Mouse (Mus musculus) midbrain, embryonic 12.5 days (tissue): Measurements from ENCODE around the gene Ccdc57. TPM values are rescaled to one million over a fixed set of nuclear protein-coding genes. Genes with fewer than 3 reads are reported as not detected.

Experiments used
- ATAC-seq: fragments of 200-750 bp; cut with Nextera tagmentation; 2 replicates; pipeline ENCODE4 v1.8.0; 2017; ENCODE audit warnings: low read depth, moderate TSS enrichment, moderate library complexity; ENCODE audit not compliant: low FRiP score
- H3K27ac ChIP-seq: fragments of 300-500 bp; sonication (generic); replicated peaks from 2 replicates; pipeline ENCODE4 v1.5.1; 2016; ENCODE audit warnings: mild to moderate bottlenecking
- H3K27me3 ChIP-seq: fragments of 300-500 bp; sonication (generic); 2 replicates; pipeline ENCODE4 v1.6.1; 2016; ENCODE audit warnings: mild to moderate bottlenecking
- H3K36me3 ChIP-seq: fragments of 300-500 bp; sonication (generic); 2 replicates; pipeline ENCODE4 v1.6.1; 2016
- H3K4me1 ChIP-seq: fragments of 300-500 bp; sonication (generic); 2 replicates; pipeline ENCODE4 v1.6.1; 2016
- H3K4me2 ChIP-seq: fragments of 300-500 bp; sonication (generic); replicated peaks from 2 replicates; pipeline ENCODE4 v1.6.1; 2016; ENCODE audit warnings: mild to moderate bottlenecking, moderate library complexity
- H3K4me3 ChIP-seq: fragments of 300-500 bp; sonication (generic); 2 replicates; pipeline ENCODE4 v1.5.1; 2016; ENCODE audit warnings: mild to moderate bottlenecking
- H3K9ac ChIP-seq: fragments of 300-500 bp; sonication (generic); replicated peaks from 2 replicates; pipeline ENCODE4 v1.6.1; 2016; ENCODE audit warnings: mild to moderate bottlenecking, moderate library complexity
- H3K9me3 ChIP-seq: fragments of 300-500 bp; sonication (generic); 2 replicates; pipeline ENCODE4 v1.6.1; 2016; ENCODE audit warnings: mild to moderate bottlenecking
- WGBS: fragments of 180-500 bp; shearing (Covaris S2); methylation state at CpG from one replicate; pipeline ENCODE4 v1.1.7; 2016; 5-methylcytosine and 5-hydroxymethylcytosine counted together
- polyA plus RNA-seq: library from polyadenylated mRNA; unstranded; fragments of >200 nt; fragmentation: Nextera tagmentation; extraction: Ambion mirVana; gene quantifications from 2 replicates; pipeline ENCODE4 v1.2.1, GENCODE M21; 2016

The Ccdc57 gene
- polyA plus RNA-seq, 1 experiment from 2014 or later, result 6.3 TPM

DNA sequence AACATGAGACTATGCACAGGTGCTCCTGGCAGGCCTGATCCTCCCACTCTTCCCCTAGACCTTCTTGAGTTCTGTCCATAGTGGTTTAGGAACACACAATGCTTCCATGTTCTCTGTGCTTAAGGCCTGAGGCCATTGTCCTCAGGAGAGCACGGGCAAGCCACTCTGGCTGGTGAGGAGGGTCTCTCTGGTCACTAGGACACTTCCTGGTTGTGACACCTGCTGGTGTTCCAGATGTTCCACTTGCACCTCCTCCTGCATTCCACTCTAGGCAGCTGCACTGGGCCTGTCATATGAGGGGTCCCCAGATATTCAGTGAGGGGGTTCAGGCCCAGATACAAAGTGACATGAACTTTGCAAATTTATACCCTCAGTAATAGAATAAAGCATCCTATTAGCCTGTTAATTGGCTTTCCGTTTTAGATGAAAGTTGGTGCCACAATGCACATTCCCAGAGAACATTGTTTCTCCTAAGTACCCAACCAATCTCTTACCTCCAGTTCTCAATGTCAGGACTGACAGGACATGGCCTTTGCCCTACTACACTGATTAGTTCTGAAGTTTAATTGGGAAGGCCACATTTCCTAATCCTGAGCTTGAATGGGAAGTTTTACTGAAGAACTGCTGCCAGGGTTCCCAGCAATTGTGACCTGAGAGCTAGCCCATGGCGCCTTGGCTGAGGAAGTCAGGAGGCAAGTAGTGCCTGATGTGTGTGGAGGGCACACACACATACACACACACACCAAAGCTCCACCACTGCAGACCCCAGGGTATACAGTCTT, 100.8 kb downstream of the Ccdc57 start:
- Histone ChIP-seq H3K27me3 (peaks cover 13% of the 10 kb centered on the region), H3K9ac (no peak overlapping the region), H3K9me3 (no peaks in the 10 kb centered on the region), H3K4me2 (no peak overlapping the region), H3K4me3 (no peak overlapping the region), H3K4me1 (peaks cover 19% of the 10 kb centered on the region), H3K36me3 (no peaks in the 10 kb centered on the region), H3K27ac (no peak overlapping the region)
- no peak for ATAC-seq
- WGBS, result 79% methylated on average over 3 of the region's 3 CpGs

DNA sequence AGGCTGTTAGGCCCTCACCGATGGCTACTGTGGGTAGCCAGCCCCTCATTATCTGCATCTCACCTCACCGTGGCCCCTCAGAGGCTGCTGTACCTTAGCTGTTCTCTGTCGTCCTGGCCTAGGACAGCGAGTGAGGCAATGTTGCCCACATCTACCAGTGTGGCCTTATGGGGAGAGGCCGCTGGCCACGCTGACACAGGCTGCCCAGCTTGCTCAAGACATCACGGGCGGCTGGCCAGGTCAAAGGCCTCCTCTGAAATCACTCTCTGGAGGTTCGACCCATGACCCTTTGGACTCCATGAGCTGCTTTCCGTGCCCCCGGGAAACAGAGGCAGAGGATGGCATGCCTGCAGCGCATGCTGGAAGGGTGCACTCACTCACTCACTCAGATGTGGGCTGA, 102.0 kb downstream of the Ccdc57 start:
- 85% methylated on average over 12 of the region's 12 CpGs for WGBS
- Histone ChIP-seq H3K27ac (no peak overlapping the region), H3K36me3 (no peaks in the 10 kb centered on the region), H3K27me3 (peaks cover 13% of the 10 kb centered on the region), H3K4me2 (no peak overlapping the region), H3K4me1 (peaks cover 28% of the 10 kb centered on the region), H3K4me3 (no peak overlapping the region), H3K9me3 (no peaks in the 10 kb centered on the region), H3K9ac (no peak overlapping the region)
- ATAC-seq, result no peak

DNA sequence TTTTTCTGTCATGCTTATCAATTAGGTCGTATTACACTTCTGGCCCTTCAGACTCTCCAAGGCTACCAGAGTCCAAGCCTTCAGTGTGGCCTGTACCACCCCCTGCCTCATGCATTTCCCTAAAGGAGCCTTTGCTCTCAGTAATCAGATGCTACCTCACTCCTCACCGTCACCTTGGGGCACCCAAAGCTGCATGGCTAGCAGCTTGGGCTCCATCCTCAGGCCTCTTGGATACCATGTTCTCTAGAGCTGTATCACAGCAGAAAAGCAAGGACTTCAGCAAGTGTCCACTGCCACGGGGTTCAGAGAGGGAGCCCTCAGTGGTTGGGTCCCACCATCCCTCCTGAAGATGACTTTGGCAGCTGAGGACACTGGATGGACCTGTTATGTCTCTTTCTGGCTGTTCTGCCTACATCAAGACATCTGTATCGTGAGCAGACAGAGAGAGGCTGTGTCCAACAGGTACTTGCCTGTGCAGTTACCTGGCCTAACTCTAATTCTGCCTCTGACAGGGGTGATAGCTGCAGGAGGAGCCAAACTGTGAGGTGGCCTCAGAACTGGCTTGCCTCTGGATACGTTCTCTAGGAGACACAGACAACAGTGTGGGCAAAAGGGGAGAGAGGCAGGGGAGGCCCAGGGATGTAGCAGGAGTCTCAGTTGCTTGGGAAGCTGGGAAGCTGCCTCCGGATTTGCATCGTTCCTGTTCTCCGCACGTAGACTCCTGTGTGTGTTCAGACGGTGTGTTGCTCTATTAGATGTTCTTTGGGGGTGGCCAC, 102.7 kb downstream of the Ccdc57 start:
- H3K36me3 ChIP-seq, result no peaks in the 10 kb centered on the region
- ATAC-seq, result no peak

DNA sequence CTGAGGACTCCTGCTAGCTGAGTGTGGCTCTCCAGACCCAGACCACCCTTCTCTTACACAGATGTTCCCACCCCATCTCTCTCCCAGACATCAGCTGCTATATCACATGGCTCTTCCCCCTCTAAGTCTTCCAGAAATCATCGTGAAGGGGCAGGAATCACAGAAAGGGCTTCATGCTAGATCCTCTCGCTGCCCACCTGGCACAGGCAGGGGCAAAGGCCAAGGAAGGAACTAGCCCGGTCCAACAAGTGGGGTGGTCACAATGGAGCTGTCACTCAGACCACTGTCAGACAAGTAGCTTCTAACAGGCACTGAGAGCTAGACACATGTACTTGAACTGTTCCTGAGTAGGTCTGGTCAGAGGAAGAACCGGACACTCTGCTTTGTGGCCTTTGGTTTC, 104.3 kb downstream of the Ccdc57 start:
- Histone ChIP-seq H3K9ac (peak overlapping the region; percentile 24; the same call in 1 of the 2 replicates), H3K27me3 (peaks cover 13% of the 10 kb centered on the region), H3K27ac (no peak overlapping the region), H3K36me3 (no peaks in the 10 kb centered on the region), H3K4me1 (peaks cover 23% of the 10 kb centered on the region), H3K9me3 (no peaks in the 10 kb centered on the region), H3K4me3 (no peak overlapping the region), H3K4me2 (no peak overlapping the region)
- no peak for ATAC-seq
- WGBS, result 70% methylated on average over 4 of the region's 4 CpGs

More for the DNA sequence above, 102.7 kb downstream of the Ccdc57 start:
- H3K9me3 ChIP-seq, result no peaks in the 10 kb centered on the region
- no peak overlapping the region for H3K27ac ChIP-seq
- WGBS, result 85% methylated on average over 10 of the region's 10 CpGs
- no peak overlapping the region for H3K4me3 ChIP-seq
- H3K4me2 ChIP-seq, result no peak overlapping the region
- peaks cover 13% of the 10 kb centered on the region for H3K27me3 ChIP-seq
- no peak overlapping the region for H3K9ac ChIP-seq
- H3K4me1 ChIP-seq, result peaks cover 36% of the 10 kb centered on the region

DNA sequence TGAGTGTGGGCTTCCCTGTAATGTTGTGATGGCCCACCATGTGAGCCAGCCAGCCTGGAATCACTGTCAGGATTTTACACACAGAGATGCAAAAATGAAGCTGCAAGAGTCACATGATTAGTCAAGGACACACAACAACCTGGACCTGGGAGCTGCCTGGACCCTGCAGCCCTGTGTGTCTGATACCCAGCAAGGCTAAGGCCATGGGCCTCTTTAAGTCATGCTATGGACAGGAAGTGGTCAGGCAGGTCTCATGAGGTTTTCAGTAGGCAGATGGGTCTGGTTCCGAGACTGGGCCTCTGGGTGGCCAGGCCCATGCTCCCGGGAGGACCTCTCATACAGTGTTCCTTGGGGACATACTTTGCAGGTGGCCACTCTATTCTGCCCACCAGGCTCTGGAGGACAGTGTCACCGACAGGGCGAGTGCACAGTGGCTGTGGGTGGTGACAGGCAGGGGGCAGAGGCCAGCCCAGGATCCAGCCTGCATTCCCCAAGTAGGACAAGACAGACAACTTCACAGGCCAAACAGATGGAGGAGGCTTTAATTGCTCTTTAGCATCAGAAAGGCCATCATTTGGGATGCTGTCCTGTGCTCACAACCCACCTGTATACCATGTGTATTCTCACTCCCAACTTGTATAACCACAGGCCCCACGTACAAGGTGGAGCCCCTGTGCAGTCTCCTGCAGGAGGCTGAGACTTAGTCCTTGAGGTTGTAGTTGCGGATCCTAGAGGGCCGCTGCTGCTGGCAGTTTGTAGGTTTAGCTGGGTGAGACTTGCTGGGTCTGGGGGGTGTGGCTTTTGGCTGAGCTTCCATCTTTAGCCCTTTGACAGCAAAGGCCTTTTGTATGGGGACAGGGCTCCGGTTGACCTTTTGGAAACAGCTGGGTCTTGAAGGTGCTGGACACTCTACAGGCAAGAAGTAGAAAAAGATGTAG, 106.4 kb downstream of the Ccdc57 start:
- no peak for ATAC-seq
- peaks cover 36% of the 10 kb centered on the region for H3K4me1 ChIP-seq
- peak overlapping the region; percentile 100 for H3K27ac ChIP-seq
- H3K4me3 ChIP-seq, result no peak overlapping the region
- no peak overlapping the region for H3K4me2 ChIP-seq
- peaks cover 11% of the 10 kb centered on the region for H3K36me3 ChIP-seq
- no peak overlapping the region for H3K9ac ChIP-seq
- WGBS, result 80% methylated on average over 8 of the region's 8 CpGs
- H3K27me3 ChIP-seq, result peaks cover 8% of the 10 kb centered on the region
- no peaks in the 10 kb centered on the region for H3K9me3 ChIP-seq

DNA sequence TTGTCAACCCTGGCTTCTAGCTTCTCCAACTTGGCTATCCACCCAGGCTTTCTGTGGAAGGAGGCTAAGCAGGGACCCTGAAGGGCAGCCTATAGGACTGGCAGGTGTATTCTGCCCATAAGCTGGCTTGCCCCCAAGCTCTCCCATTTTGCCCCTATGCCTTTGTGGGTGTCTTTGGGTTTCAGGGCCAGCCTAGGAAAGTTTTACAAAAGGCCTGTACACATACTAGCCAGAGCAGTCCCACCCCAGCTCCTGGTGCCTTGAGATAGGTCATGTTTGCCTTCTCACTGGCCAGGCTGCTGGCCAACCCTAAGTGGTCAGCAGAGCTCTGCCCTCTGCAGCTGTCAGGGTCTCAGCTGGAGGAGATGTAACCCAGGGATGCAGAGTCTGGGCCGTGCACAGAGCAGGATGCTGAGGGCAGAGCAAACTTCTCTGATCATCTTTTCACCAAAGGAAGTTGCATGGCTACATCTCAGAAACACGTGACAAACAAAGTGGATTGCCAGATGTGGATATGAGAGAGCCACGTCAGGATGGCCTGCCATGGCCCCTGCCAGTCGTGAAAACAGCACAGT, 107.3 kb downstream of the Ccdc57 start:
- H3K27ac ChIP-seq, result peak overlapping the region; percentile 100
- peak overlapping the region; percentile 95 for H3K9ac ChIP-seq
- H3K4me1 ChIP-seq, result peaks cover 44% of the 10 kb centered on the region
- H3K9me3 ChIP-seq, result no peaks in the 10 kb centered on the region
- no peak for ATAC-seq
- H3K36me3 ChIP-seq, result peaks cover 20% of the 10 kb centered on the region
- 44% methylated on average over 4 of the region's 4 CpGs for WGBS
- peak overlapping the region; percentile 90 for H3K4me3 ChIP-seq
- H3K27me3 ChIP-seq, result peaks cover 8% of the 10 kb centered on the region; the same call in 1 of the 2 replicates
- H3K4me2 ChIP-seq, result peak overlapping the region; percentile 86

DNA sequence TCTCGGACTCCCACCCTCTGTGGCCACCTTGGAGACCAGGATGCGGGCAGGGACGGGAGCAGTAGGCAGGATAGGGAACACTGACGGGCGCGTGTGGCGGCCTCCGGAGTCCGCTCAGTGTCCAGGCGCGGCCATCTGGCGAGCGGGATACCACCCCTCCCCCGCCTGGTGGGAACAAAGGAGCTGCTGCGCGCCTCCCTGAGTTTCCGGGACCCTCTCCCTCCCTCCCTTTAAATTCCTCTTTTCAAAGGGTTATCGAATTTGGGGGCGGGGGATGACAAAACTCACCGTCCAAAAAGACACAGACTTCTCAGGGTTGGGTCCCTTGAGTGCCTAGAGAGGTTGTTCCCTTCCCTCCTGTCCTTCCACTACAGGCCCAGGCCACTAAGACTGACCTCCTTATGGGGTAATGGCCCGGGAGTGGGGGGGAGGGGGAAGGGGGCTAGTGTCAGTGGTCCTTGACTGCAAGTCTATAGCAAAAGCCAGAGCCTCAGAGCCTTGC, 107.8 kb downstream of the Ccdc57 start:
- H3K9ac ChIP-seq, result peak overlapping the region; percentile 95
- H3K4me3 ChIP-seq, result peak overlapping the region; percentile 90
- no peaks in the 10 kb centered on the region for H3K9me3 ChIP-seq
- H3K4me2 ChIP-seq, result peak overlapping the region; percentile 86
- peaks cover 8% of the 10 kb centered on the region; the same call in 1 of the 2 replicates for H3K27me3 ChIP-seq
- H3K4me1 ChIP-seq, result peaks cover 44% of the 10 kb centered on the region
- peak overlapping the region; percentile 100 for H3K27ac ChIP-seq
- peaks cover 26% of the 10 kb centered on the region for H3K36me3 ChIP-seq
- WGBS, result 0% methylated on average over 21 of the region's 21 CpGs
- peak; percentile 20; the same call in 1 of the 2 replicates for ATAC-seq

DNA sequence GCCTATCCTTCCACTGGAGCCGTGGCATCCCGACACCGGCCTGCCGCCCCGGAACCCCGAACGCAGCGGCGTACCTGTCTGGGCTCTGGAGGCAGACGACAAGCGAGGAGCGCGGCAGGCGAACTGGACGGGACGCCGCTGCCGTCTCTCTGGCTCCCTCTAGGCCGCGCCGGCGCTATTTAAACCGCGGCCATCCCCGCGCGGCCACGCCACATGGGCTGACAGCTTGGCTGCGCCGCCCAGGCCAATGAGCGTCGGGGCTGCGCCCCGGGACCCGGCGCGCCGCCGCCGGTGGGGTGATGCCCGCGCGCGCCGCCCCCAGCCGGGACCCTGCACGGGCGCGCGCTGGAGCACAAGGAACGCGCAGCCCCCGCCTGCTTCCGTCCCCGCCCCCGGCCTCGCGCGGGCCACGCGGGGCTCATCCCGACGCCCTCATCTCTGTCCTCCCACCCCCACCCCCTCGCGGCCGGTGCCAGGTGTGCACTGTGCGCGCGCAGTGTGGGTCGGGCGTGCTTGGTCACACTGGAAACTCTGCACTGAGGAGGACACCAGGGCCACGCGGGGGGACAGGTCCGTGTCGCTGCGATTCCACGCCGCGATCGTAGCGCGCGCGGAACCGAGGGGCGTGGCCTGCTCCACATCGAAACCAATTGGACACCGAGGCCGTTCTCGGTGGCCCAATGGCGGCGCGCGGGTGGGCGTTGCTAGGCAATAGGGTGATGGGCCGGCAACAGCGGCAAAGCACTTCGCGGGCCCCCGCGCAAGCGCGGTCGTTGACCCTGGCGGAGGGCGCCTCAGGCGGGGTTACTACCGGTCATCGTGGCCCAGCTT, 108.5 kb downstream of the Ccdc57 start, which contains the start of gene Fasn:
Gene Fasn, minus strand, starts transcription at position 592 of the 831 bp plus-strand sequence.
- Histone ChIP-seq H3K9me3 (no peaks in the 10 kb centered on the region), H3K4me3 (peak within 1 kb of the TSS; percentile 90), H3K27me3 (peaks cover 1% of the 10 kb centered on the region; the same call in 1 of the 2 replicates), H3K9ac (peak within 1 kb of the TSS; percentile 95), H3K27ac (peak within 1 kb of the TSS; percentile 100), H3K4me1 (peaks cover 44% of the 10 kb centered on the region), H3K36me3 (peaks cover 33% of the 10 kb centered on the region), H3K4me2 (peak within 1 kb of the TSS; percentile 86)
- ATAC-seq, result peak; percentile 89
- under 1% methylated on average over 96 of the region's 109 CpGs for WGBS

DNA sequence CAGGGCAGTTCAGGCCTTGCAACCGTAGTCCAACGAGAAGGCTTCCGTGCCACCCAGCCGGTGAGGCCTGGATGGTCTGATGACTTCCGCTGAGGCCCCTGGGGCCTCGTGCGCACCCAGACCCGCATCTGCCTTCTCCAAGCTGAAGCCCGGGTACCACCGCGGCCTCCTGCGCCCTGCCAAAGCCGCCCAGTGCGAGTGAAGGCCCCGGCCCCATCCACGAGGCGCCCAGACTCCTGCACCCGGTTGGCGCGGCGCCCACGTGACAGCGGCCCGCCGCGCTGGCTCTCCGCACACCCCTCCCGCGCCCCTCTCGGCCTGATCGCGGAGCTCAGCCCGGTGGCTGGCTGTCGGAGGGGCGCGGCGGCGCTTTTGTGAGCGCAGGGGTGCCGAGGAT, 109.1 kb downstream of the Ccdc57 start:
- peak; percentile 48 for ATAC-seq
- H3K9me3 ChIP-seq, result no peaks in the 10 kb centered on the region
- peaks cover 44% of the 10 kb centered on the region for H3K4me1 ChIP-seq
- H3K4me3 ChIP-seq, result peak overlapping the region; percentile 90
- H3K27ac ChIP-seq, result peak overlapping the region; percentile 100
- H3K27me3 ChIP-seq, result no peaks in the 10 kb centered on the region
- H3K4me2 ChIP-seq, result peak overlapping the region; percentile 86
- WGBS, result under 1% methylated on average over 36 of the region's 40 CpGs
- H3K9ac ChIP-seq, result peak overlapping the region; percentile 95
- H3K36me3 ChIP-seq, result peaks cover 39% of the 10 kb centered on the region

DNA sequence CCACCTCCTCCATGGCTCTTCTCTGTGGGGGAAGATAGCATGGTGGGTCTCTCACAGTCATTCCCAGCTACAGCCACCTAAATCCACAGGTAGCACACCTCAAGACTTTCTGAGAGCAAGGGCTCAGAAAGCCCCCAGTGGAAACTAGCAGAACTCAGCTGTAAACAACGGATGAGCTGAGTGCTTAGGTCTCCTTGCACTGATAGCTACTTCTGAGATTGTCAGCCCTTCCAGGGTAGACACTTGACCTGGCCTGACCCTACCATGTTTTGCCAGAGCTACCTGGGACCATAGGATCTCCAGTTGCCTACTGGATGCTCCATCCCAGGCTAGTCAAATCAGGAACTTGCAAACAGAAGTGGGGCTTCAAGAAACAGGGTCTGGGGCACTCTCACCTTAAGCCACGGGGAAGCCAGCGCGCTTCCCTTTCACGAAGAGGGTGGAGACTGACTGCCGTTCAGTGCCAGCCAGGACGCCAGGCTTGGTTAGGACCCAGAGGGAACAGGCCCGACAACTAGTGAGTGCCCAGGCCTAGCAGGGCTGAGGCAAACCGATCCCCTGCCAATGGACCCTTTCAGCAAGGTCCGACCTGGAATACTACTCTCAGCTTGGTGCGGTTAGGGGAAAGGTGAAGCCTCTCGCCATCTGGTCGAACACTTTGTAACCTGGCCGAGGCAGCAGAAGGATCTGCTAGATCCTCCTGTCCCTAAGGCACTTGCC, 109.7 kb downstream of the Ccdc57 start:
- Histone ChIP-seq H3K27me3 (no peaks in the 10 kb centered on the region), H3K9me3 (no peaks in the 10 kb centered on the region), H3K4me1 (peaks cover 44% of the 10 kb centered on the region), H3K27ac (peak overlapping the region; percentile 100), H3K9ac (peak overlapping the region; percentile 95), H3K4me2 (peak overlapping the region; percentile 86), H3K36me3 (peaks cover 44% of the 10 kb centered on the region), H3K4me3 (peak overlapping the region; percentile 90)
- WGBS, result under 1% methylated on average over 14 of the region's 14 CpGs
- no peak for ATAC-seq
